Mouse (Mus musculus): Measurements from ENCODE around the gene Scn2a. TPM values are rescaled to one million over a fixed set of nuclear protein-coding genes. Genes with fewer than 3 reads are reported as not detected.

Scn2a gene
- not detected for total RNA-seq (2023)

DNA sequence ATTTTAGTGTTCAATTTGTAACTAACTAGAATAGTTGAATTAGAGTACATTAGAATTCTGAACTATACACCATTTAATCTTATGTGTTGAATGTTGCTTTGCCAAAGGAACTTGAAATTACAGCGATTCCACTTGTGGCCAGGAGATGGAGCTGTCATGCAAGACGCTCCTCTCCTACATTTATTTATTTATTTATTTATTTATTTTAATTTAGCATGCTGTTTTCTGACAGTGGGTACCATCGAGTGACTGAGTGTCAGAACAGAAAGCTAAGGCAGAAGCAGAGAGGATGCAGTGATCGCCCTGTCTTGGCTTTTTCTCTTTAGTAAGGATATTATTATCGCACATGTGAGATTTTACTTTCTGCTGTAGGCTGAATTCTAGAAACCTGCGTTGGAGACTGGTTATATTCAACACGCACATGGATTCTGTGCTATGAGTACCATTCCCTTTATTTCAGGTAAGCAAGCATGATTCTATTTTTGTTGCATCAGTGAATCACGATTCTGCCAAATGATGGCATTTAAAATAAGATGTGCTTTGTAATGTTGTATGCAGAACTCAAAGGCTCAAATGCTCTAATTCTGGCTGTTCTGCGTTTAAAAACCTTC is at the start of gene Scn2a:
Gene Scn2a (plus strand): TSS at position 216 of the 611 bp plus-strand sequence.

Other genes starting within 250 kb of the Scn2a start
- gene Scn3a, start 53.1 kb upstream of the Scn2a start, total RNA-seq (2023) = not detected
- gene Csrnp3, start 225.0 kb downstream of the Scn2a start, total RNA-seq (2023) = not detected